In genomic region chr16:88042458-88042857, GRCm38 (mm10) we compare ENCODE assay signal across 21 mouse cellular contexts.
A peak's percentile ranks its signal among the peaks of the same experiment; 100 is the strongest.
DNase-seq lines count a peak whose midpoint lies in the region; ATAC-seq and TF ChIP-seq lines count a peak whose summit lies in the region.
"Had no signal": no experiment of that assay in that cellular context is flagged by ENCODE, and none has a peak within 500 bp of the region (broad histone marks: within the 10 kb centered on the region; RNA-seq: fewer than 3 reads in every experiment).

No protein-coding gene starts in this region.

- H3K27me3 ChIP-seq in lung, embryonic 14.5 days (ENCODE audit: insufficient read depth, low read length): no peaks in the 10 kb centered on the region
- H3K27me3 ChIP-seq: CH12.LX; forebrain, embryonic 13.5 days; heart, embryonic 13.5 days; intestine, embryonic 15.5 days; kidney, embryonic 15.5 days; megakaryocyte, embryonic 14.5 days; neural tube, embryonic 13.5 days had no signal

- peak; percentile 5 for DNase-seq in adrenal gland, adult 8-10 months
- no peak for DNase-seq in adrenal gland, postnatal 4 days (ENCODE audit: low spot score in 2 of 2)
- peak; percentile 11 for DNase-seq in lung, embryonic 14.5 days
- no peak for DNase-seq in lung, postnatal 10 days
- DNase-seq in embryo, embryonic 10.5 days (ENCODE audit: low spot score): peak; percentile 31
- DNase-seq in gastrocnemius, adult 18-20 months (ENCODE audit: low spot score): no peak
- no peak for DNase-seq in left cerebral cortex, postnatal 10 days (ENCODE audit: extremely low spot score in 1 of 2, low spot score in 2 of 2)
- DNase-seq: cerebellum, adult 9-10 months; gastrocnemius, postnatal 10 days; heart, adult 11 months; liver; lung, postnatal 14 days; thymus, postnatal 25 days had no signal

- H3K36me3 ChIP-seq in lung, embryonic 14.5 days (ENCODE audit: insufficient read depth): no peaks in the 10 kb centered on the region
- H3K36me3 ChIP-seq: heart, embryonic 13.5 days; intestine, embryonic 15.5 days; kidney, embryonic 15.5 days; neural tube, embryonic 13.5 days had no signal

- H3K4me1 ChIP-seq in lung, embryonic 14.5 days (ENCODE audit: insufficient read depth): no peaks in the 10 kb centered on the region
- H3K4me1 ChIP-seq: forebrain, embryonic 13.5 days; heart, embryonic 13.5 days; intestine, embryonic 15.5 days; kidney, embryonic 15.5 days; megakaryocyte, embryonic 14.5 days; neural tube, embryonic 13.5 days had no signal

- H3K27ac ChIP-seq in lung, embryonic 14.5 days (ENCODE audit: low read depth): no peak overlapping the region
- H3K27ac ChIP-seq: forebrain, embryonic 13.5 days; heart, embryonic 13.5 days; hindbrain, embryonic 14.5 days; intestine, embryonic 15.5 days; kidney, embryonic 15.5 days; neural tube, embryonic 13.5 days had no signal

- no peak for TF ChIP-seq CTCF in lung, embryonic 14.5 days (IDR thresholded peaks at IDR 0.05; ENCODE audit: low read depth)

- no peak overlapping the region for H3K4me3 ChIP-seq in lung, embryonic 14.5 days (ENCODE audit: low read depth, low read length)
- H3K4me3 ChIP-seq: forebrain, embryonic 13.5 days; heart, embryonic 13.5 days; intestine, embryonic 15.5 days; kidney, embryonic 15.5 days; megakaryocyte, embryonic 14.5 days; neural tube, embryonic 13.5 days had no signal

- intact Hi-C loops in left cerebral cortex, postnatal 10 days (cut with DNase I): no loop called here

- 25% methylated on average over 6 of the region's 6 CpGs for WGBS in lung, embryonic 14.5 days

- no peak overlapping the region for H3K4me2 ChIP-seq in lung, embryonic 14.5 days
- H3K4me2 ChIP-seq: forebrain, embryonic 13.5 days; heart, embryonic 13.5 days; hindbrain, embryonic 14.5 days; intestine, embryonic 15.5 days; kidney, embryonic 15.5 days; neural tube, embryonic 13.5 days had no signal

- H3K9ac ChIP-seq in lung, embryonic 14.5 days: no peak overlapping the region
- H3K9ac ChIP-seq: forebrain, embryonic 13.5 days; heart, embryonic 13.5 days; hindbrain, embryonic 14.5 days; intestine, embryonic 15.5 days; kidney, embryonic 15.5 days; neural tube, embryonic 13.5 days had no signal

- no peaks in the 10 kb centered on the region for H3K9me3 ChIP-seq in lung, embryonic 14.5 days (ENCODE audit: low read depth, low read length)
- H3K9me3 ChIP-seq: forebrain, embryonic 13.5 days; heart, embryonic 13.5 days; intestine, embryonic 15.5 days; kidney, embryonic 15.5 days; megakaryocyte, embryonic 14.5 days; neural tube, embryonic 13.5 days had no signal

- no peak for ATAC-seq in lung, embryonic 14.5 days (ENCODE audit: insufficient read depth)
- ATAC-seq: forebrain, embryonic 13.5 days; intestine, embryonic 15.5 days had no signal

Comparison
In these comparisons a context has a peak if more than half of its experiments do, and no peak if none do; other contexts are left out.
1. DNase-seq: peak in adrenal gland, adult 8-10 months (single experiment), lung, embryonic 14.5 days (single experiment) and embryo, embryonic 10.5 days (single experiment); none in adrenal gland, postnatal 4 days (0 of 2), lung, postnatal 10 days (single experiment), gastrocnemius, adult 18-20 months (single experiment) and left cerebral cortex, postnatal 10 days (0 of 2).